Mouse (Mus musculus): ENCODE data around the gene Dolk. TPM values are rescaled to one million over a fixed set of nuclear protein-coding genes. Genes with fewer than 3 reads are reported as not detected.

The Dolk gene
- polyA plus RNA-seq, 1 experiment, result 21.8 TPM

- Histone ChIP-seq H3K4me1 (ENCODE audit: control insufficient read depth, insufficient read depth, low read length) (peaks cover 49% of the 10 kb centered on the region), H3K4me3 (replicated peaks; ENCODE audit: insufficient read depth, low read depth, low read length) (no peak overlapping the region), H3K27ac (ENCODE audit: insufficient read depth, low read length) (peak overlapping the region; percentile 85), H3K27me3 (ENCODE audit: control insufficient read depth, insufficient read depth, low read length) (no peaks in the 10 kb centered on the region)
- peak; percentile 52 to 53 for DNase-seq
- WGBS, result 17% methylated on average over 4 of the region's 4 CpGs
- TF ChIP-seq CTCF (IDR thresholded peaks at IDR 0.05; ENCODE audit: borderline replicate concordance, insufficient read depth, low read depth, low read length), result no peak
- TF ChIP-seq POLR2A (IDR thresholded peaks at IDR 0.05; ENCODE audit: borderline replicate concordance, insufficient read depth, low read length), result no peak
Observed at GRCm38 (mm10) chr2:30266392-30266941, 19.7 kb downstream of the Dolk start.

DNA sequence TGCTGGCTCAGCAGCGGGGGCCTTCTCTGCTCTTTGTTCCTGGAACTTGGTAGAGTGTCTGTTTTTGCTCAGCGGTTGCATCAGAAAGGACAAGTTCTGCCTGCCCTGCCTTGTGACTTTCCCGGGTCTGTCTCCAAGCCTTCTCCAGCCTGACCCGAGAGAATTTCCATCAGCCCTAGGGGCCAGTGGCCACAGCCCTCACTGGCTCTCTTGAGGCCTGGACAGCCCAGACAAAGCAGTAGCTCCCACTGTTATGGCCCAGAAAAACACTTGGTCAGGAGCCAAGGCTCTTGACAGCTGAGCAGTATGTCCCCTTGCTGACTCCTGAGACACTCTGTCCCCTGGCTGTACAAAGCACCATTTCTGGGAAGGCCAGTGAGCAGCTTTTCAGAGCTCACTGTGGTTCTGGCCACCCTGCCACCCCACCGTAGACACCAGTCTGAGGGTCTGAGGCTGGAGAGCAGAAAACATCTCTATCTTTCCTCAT is 20.3 kb downstream of the Dolk start, which contains the start of gene Phyhd1:
Gene Phyhd1, plus strand, starts transcription at position 437 of the 487 bp plus-strand sequence.
- Histone ChIP-seq H3K4me3 (replicated peaks; ENCODE audit: insufficient read depth, low read depth, low read length) (no peak within 1 kb of the TSS), H3K27ac (ENCODE audit: insufficient read depth, low read length) (peak within 1 kb of the TSS; percentile 85), H3K27me3 (ENCODE audit: control insufficient read depth, insufficient read depth, low read length) (no peaks in the 10 kb centered on the region), H3K4me1 (ENCODE audit: control insufficient read depth, insufficient read depth, low read length) (peaks cover 52% of the 10 kb centered on the region)
- 16% methylated on average over 5 of the region's 5 CpGs for WGBS
- DNase-seq, result peak; percentile 69 to 84
- no peak for TF ChIP-seq CTCF (IDR thresholded peaks at IDR 0.05; ENCODE audit: borderline replicate concordance, insufficient read depth, low read depth, low read length)
- TF ChIP-seq POLR2A (IDR thresholded peaks at IDR 0.05; ENCODE audit: borderline replicate concordance, insufficient read depth, low read length), result no peak

GRCm38 (mm10) chr2:30264671-30265519 is 21.2 kb downstream of the Dolk start:
- WGBS, result 44% methylated on average over 7 of the region's 7 CpGs
- H3K27ac ChIP-seq (ENCODE audit: insufficient read depth, low read length), result peak overlapping the region; percentile 85
- no peak for DNase-seq
- H3K4me3 ChIP-seq (replicated peaks; ENCODE audit: insufficient read depth, low read depth, low read length), result no peak overlapping the region
- TF ChIP-seq CTCF (IDR thresholded peaks at IDR 0.05; ENCODE audit: borderline replicate concordance, insufficient read depth, low read depth, low read length), result no peak
- TF ChIP-seq POLR2A (IDR thresholded peaks at IDR 0.05; ENCODE audit: borderline replicate concordance, insufficient read depth, low read length), result no peak
- H3K27me3 ChIP-seq (ENCODE audit: control insufficient read depth, insufficient read depth, low read length), result no peaks in the 10 kb centered on the region
- H3K4me1 ChIP-seq (ENCODE audit: control insufficient read depth, insufficient read depth, low read length), result peaks cover 52% of the 10 kb centered on the region

DNA sequence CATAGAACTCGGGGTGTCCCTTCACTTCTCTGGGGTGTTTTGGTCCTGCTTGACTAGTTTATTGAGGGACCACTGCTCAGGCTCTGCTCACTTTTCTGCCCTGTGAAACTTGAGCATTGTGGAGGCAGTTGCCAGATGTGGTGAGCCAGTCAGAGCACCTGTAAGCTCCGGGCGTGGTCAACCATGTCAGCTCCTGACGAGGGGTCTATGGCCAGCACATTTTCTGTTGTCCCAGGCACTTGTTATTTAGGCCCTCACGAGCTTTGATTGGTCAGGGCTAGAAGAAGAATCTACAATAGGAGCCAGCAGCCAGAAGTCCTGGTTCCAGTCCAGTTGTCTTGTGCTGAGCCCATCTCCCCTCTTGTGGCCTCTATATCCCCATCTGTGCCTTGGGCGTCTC is 22.3 kb downstream of the Dolk start:
- no peak for TF ChIP-seq CTCF (IDR thresholded peaks at IDR 0.05; ENCODE audit: borderline replicate concordance, insufficient read depth, low read depth, low read length)
- no peak for TF ChIP-seq POLR2A (IDR thresholded peaks at IDR 0.05; ENCODE audit: borderline replicate concordance, insufficient read depth, low read length)
- no peak overlapping the region for H3K4me3 ChIP-seq (replicated peaks; ENCODE audit: insufficient read depth, low read depth, low read length)
- H3K27ac ChIP-seq (ENCODE audit: insufficient read depth, low read length), result peak overlapping the region; percentile 48
- no peak for DNase-seq
- WGBS, result 68% methylated on average over 6 of the region's 6 CpGs
- no peaks in the 10 kb centered on the region for H3K27me3 ChIP-seq (ENCODE audit: control insufficient read depth, insufficient read depth, low read length)
- H3K4me1 ChIP-seq (ENCODE audit: control insufficient read depth, insufficient read depth, low read length), result peaks cover 54% of the 10 kb centered on the region

GRCm38 (mm10) chr2:30262840-30263441 is 23.2 kb downstream of the Dolk start:
- DNase-seq, result peak; percentile 84 to 86
- Histone ChIP-seq H3K4me1 (ENCODE audit: control insufficient read depth, insufficient read depth, low read length) (peaks cover 56% of the 10 kb centered on the region), H3K4me3 (replicated peaks; ENCODE audit: insufficient read depth, low read depth, low read length) (no peak overlapping the region), H3K27me3 (ENCODE audit: control insufficient read depth, insufficient read depth, low read length) (no peaks in the 10 kb centered on the region), H3K27ac (ENCODE audit: insufficient read depth, low read length) (peak overlapping the region; percentile 48)
- TF ChIP-seq CTCF (IDR thresholded peaks at IDR 0.05; ENCODE audit: borderline replicate concordance, insufficient read depth, low read depth, low read length) (no peak), POLR2A (IDR thresholded peaks at IDR 0.05; ENCODE audit: borderline replicate concordance, insufficient read depth, low read length) (no peak)
- WGBS, result 2% methylated on average over 4 of the region's 4 CpGs

GRCm38 (mm10) chr2:30261921-30262839 is 24.0 kb downstream of the Dolk start:
- 28% methylated on average over 18 of the region's 18 CpGs for WGBS
- Histone ChIP-seq H3K4me1 (ENCODE audit: control insufficient read depth, insufficient read depth, low read length) (peaks cover 61% of the 10 kb centered on the region), H3K27ac (ENCODE audit: insufficient read depth, low read length) (peak overlapping the region; percentile 82), H3K27me3 (ENCODE audit: control insufficient read depth, insufficient read depth, low read length) (no peaks in the 10 kb centered on the region), H3K4me3 (replicated peaks; ENCODE audit: insufficient read depth, low read depth, low read length) (no peak overlapping the region)
- peak; percentile 40 to 56 for DNase-seq
- TF ChIP-seq POLR2A (IDR thresholded peaks at IDR 0.05; ENCODE audit: borderline replicate concordance, insufficient read depth, low read length) (no peak), CTCF (IDR thresholded peaks at IDR 0.05; ENCODE audit: borderline replicate concordance, insufficient read depth, low read depth, low read length) (no peak)
